Mouse (Mus musculus) retina, embryonic 14.5 days (tissue): ENCODE data around the gene Gclm.

ENCODE experiments used
- DNase-seq: peaks from one replicate; pipeline ENCODE4 v3.0.0-alpha.2; 2015; ENCODE audit warnings: low spot score

Gclm gene

DNA sequence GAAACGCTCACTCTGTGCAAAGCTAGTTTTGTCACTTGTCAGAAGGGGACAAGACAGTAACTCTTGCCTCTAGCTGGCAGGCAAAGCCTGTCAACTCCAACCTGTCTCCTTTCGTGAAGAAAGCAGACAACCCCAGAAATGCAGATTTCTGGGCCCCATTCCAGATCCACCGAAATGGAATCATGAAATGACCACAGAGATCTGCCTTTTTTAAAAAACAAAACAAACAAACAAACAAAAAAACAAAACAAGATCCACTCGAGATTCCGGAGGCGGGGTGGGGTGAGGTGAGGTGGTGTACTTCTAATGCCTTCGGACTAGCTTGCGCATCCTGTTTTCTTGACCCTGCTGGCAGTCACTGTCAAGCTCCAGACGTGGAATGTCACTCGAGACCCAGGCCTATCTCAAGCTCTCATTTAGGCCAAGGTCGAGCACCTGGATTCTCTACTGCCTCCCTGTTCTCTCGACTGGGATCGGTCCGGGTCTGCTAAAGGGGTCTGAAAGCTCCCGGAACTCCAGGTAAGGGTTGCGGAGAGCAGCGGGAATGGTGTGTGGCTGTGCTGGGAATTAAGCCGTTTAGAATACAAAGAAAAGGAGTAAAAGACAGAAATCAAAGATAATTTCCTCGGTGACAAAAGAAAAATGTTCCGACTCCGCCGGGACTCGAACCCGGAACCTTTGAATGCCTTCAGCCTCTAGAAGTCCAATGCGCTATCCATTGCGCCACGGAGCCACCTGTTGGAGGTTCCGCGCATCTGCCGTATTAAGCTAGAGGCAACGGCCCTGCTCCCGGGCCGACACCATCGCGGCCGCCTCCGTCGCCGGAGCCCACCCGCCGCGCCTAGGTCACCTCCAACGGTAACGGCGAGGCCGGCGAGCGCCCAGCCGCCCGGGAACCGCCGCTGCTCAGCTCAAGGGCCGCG, 47.2 kb downstream of the Gclm start:
- peak; percentile 96 for DNase-seq

DNA sequence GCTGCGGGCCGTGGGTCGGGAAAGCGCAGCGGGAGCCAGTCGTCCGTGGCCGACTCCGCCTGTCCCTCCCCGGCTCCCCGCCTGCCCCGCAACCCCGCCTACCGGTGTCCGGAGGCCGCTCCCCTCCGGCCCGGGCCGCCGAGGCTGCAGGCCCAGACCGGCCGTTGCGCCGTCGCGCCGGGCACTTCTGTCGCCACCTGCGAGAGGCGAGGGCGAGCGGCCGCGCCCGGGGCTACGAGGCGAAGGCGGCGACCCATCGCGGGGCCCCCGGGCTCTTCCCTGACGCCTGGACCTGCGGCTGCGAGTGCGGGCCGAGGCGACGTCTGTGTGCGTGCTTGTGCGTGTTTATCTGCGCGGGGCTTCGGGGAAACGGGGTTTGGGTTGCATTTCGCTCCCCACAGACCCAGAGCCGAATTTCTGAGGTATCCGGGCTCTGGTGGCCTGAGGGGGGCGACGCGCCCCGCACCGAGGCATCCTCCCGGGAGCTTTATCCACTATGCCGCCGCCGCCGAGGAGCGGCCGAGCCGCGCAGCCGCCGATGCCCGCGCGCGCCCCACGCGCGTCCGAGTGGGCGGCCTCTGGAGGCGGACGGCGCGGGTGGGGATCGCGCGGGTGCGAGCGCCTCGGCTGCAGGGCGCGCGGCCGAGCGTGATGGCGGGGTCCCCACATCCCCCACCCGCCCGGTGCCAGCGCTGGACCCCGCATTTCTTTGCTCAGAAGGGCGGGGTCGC, 48.0 kb downstream of the Gclm start:
- DNase-seq = no peak

DNA sequence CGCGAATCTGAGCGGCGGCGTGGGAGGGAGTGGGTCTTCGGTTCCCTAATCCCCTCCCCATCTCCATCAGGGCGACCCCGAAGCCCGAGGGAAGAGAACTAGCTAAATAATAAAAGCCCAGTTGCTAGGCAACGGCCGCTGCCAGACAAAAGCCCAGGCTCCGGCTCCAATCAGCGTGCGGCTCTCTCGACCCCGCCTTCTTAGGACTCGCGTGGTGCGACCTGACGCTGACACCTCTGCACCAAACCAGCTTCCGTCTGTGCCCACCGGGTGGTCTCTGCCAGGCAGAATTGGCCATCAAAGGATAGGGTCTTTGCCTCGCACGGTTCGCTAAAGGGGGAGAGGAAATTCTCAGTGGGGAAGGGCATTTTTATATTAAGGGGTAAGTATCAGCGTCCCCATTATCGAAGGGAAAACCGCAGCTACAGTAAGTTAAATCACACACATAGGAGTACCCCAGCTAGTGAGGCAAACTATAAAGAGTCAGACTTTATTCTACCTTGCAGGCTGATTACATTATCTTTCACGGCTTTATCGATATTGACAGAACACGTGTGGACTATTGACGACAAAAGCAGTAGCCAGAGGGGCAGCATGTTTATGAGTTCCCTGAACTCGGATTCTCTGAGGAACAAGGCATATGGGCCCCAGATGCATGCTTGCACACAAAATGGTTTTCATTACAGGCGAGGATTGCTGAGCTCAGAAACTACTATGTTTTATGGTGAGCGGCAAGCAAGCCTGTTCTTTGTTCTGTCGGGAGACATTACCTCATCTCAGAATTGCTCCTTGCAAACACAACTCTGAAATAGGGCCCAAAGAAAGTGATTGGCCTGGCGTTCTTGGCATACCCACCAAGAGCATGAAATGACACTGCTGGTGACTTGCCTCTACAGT, 48.8 kb downstream of the Gclm start, which contains the start of gene Bcar3:
TSS of gene Bcar3 (plus strand) at position 183 of the 897 bp plus-strand sequence.
- DNase-seq = peak; percentile 98

DNA sequence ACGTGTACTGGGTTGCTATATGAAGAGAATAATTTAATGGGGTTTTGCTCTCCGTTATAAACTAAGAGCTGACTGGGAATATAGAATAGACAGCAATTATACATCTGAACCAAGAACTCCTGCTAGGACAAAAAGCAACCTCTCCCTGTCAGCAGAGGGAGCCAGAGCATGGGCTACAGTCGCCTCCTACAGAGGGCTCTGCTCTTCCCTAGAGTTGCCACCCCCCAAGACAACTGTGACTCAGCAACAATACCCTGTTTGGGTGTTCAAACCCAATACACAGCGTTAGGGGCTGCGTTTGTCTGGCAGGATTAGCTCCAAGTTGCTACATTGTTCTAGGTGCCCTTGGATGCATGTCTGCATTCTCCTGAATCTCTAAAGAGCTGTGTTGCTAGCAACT, 50.2 kb downstream of the Gclm start:
- peak; percentile 80 for DNase-seq

DNA sequence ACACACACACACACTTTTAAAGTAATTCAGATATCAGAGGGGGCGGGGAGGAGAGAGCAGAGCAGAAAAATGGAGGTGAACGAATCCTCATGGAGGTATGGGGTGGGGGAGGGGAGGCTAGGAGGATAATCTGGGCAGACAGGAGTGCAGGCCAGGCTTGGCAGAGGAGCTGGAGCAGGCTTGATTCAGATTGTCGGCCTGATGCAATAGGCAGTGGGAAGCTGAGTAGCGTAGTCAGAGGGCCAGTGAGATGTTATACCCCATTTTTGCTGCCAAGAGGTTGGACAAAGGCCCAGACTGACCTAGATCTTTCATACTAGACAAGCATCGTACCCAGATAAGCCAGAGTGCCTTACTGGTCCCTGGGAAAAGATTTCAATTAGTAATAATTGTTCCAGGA, 51.6 kb downstream of the Gclm start:
- DNase-seq = peak; percentile 52

DNA sequence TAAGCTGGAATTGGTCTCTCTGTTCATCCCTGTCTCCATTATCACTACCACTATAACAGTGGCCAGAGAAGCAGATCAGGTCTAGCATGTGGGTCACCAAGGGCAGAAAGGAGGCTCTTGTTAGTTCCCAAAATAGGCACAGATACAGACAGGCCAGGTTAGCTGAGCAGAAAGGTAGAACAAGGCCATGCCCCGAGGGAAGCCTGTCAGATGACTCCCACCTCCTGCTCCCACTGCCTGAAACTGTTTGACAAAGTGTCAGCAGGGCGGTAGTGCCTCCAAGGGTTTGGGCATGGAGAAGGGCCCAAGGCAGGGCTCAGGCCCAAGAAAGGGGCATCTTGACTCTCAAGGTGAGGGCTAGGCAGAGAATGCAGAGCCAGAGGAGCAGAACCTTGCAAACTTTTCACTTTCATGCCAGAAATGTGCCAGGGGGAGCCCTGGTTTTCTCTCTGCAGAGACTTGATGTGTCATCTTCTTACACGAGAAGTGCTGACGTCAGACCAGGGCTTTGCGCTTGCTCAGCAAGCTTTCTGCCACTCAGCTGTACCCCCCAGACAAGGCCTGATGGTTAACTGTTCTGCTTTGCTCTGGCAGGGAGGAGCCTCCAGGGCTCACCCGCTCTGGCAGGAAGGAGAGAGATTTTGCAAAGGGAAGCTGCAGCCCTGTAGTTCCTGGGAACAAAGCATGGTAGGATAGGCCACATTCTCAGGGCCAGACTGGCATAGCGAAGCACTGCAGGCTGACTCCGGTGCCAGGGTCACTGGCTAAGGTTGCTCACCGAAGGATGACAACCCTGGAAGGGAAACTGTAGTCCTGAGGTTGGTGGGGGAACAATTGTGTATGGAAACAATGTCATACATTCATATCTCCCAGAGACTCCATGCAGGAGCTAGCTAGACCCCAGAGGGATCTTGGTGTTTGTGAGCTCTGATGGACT, 55.9 kb downstream of the Gclm start:
- DNase-seq = no peak

DNA sequence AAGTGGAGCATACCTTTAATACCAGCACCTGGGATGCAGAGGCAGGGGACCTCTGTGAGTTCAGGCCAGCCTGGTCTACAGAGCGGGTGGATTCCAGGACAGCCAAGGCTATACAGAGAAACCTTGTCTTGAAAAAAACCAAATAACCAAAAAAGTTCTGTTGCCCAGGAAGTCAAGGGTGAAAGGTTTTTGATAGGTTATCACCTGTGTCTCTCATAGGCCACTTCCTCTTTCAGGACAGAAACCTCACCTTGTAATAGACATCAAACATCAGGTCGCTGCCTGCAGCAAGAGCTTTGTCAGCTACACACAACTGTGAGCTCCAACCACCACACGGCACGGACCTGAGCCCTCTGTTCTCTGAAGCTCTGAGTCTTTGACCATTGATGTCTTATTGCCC, 59.2 kb downstream of the Gclm start:
- no peak for DNase-seq

DNA sequence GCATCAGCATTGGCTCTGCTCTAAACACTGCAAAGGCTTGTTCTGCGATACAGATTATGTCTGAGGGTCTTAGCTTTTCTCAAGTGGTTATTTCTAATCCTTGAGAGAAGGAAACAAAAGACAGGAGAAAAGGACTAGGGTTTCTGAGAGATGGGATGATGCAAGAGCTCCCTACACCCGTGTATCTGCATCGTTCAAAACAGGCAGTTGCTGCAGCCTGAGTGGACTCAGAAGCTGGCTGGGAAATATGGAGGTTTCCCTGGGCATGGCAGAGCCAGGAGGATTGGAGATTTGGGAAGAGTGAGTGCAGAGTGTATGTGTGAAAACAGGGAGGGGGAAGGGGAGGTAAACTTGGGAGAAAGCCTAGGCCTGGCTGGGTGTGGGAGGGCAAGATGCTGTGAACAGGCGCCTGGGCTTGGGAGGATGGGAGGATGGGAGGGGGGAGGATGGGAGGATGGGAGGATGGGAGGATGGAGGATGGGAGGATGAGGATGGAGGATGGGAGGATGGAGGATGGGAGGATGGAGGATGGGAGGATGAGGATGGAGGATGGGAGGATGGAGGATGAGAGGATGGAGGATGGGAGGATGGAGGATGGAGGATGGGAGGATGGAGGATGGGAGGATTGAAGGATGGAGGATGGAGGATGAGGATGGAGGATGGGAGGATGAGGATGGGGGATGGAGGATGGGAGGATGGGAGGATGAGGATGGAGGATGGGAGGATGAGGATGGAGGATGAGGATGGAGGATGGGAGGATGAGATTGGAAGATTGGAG, 62.7 kb downstream of the Gclm start:
- DNase-seq = no peak

DNA sequence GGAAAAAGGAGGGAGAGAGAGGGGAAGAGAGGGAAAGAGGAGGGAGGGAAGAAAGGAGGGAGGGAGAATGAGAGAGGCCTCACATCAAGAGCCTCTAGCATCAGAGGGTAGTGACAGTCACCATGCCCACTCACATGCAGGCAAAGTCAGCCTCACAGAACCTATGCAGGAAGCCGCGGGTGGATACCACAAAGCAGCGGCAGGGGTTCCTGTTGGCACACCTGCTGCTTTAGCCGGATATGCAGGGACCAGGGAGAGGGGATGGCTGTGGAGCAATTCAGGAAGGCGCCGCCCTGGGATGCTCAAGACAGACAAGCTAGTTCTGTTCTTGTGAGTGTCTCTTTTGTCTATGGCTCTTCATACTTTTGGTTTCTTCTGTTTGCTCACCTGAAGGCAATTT, 63.6 kb downstream of the Gclm start:
- no peak for DNase-seq

DNA sequence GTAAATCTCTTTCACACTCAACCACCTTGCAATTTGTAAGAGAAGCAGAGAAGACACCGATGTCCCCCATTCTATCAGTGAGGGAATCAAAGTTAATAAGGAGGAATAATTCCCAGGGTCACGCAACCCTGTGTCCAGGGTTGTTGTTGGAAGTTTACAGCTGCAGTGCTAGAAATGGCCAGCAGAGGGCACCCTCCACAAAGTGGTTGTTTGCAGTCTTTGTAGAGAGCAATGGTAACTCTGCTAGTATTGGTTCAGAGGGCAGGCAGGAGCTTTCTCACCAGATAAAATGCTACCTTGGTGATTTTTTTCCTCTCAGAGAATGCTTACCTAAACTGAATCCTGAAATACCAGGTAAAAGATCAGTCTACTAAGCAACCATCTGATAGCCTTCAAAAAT, 66.7 kb downstream of the Gclm start:
- peak; percentile 95 for DNase-seq

DNA sequence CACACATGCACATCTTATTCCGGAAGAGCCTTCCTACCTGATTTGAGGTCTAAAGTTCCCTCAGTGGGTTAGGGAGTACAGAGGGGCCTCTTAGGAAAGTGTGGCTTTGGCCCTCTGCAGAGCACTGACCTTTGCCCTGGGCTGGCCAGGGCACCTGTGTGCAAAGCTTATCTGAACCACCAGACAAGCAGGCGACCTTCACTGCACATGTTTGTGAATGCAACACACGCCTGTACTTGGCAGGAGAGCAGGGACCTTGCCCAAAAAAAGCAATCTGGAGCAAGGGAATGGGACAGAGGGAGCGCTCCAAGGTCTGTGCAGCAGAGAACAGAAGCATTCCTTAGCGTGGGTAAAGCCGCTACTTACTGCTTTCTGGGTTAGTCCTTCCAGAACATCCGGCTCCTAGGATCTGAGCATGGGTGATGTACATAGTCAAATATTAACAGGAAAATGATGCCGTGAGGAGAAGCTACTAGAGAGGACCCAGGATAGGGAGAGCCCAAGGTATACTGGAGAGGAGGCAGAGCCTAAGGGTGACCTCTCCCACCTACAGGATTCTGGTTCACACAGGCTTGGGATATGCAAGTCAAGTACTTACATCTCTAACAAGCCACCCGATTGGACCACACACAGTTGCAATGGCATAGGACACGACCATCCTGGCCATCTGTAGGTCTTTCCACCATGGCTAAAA, 67.7 kb downstream of the Gclm start:
- DNase-seq = no peak

DNA sequence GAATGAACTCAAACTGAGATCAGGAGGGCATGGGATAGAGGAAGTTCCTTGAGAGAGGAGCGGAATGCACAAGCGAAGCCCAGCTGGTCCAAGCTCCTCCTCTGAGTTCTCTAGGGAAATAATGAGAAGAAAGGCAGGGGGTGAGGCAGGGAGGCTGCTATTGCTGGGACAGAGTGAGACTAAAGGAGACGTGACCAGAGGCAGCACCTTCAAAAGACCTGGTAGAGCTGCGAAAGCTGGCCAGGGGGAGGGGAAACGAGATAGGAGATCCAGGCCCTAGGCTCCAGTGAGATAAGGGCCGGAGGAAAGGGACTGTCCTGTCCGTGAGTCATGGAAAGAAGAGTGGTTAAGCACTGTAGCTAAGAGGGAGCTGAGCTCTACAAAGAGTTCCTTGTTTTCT, 68.6 kb downstream of the Gclm start:
- no peak for DNase-seq

DNA sequence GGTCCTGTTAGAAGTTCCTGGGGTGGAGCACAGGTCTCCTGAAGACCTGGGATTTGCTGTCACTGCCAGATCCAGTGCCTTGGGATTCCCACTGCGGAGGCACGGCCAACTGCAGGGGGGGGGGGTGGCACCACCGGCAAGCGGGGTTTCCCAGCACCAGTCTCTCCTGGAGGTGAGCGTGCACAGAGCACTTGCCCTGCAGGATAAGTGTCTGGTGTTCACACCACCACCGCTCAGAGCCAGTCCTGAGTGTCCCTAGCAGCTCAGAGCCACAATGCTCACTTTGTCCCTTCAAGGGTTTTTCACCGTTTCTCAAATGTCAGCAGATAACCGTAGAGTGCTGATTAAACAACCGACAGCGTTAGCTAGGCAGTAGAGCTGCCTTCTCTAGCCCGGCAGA, 71.3 kb downstream of the Gclm start:
- DNase-seq = no peak

DNA sequence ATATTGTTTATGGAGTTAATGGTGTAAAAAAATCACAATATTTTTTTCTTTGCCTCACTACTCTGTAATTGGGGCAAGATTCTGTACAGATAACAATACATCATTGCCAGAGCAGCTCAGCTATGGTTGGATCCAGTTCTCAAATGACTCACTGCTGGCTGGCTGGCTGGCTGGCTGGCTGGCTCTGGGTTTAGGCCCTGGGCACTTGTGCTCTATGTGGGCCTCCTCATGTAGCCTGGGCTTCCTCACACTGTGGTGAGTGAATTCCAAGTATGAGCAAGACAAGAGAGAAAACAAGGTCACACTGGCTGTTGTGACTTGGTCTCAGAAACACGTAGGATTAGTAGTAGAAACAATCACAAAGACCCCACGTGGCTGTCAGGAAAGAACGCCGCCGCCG, 72.0 kb downstream of the Gclm start:
- no peak for DNase-seq
